Mouse (Mus musculus) thymus, postnatal 14 days (tissue): Measurements from ENCODE around the gene Gm28729.
"Not testable (repeated sequence)": the region's sequence is repeated elsewhere in the genome, so short reads cannot be mapped to it uniquely, and the experiment has no call there.

Source experiments
- DNase-seq: peaks from one replicate; pipeline ENCODE4 v3.0.0; 2021

Gene Gm28729

DNA sequence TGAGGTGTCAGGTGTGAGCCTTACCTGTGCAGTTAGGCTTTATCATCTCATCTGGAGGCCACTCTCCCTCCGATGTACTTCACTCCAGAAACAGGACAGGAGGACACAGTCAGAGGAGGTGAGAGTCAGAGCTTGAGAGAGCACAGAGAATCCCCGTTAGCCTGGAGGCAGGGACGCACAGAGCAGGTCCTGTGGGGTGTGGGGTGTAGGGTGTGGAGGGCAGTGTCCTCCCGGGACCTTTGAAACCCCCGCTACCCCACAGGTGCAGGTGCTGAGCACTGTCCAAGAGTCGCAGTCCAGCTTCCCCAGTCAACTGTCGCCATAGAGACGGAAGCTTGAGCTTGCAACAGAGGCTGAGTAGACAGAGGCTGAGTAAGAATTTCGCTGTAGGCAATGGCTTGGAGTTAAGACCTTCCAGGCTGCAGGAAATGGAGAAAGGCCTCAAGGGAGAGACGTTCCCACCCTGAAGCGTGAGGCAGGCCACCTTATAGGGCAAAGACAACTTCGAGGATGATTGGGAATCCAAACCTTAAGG lies at the start of gene Gm28729:
Gm28729 (minus strand) TSS at position 293 of the 535 bp plus-strand sequence.
- no peak for DNase-seq

GRCm38 (mm10) chr9:96573252-96573651 lies 48.2 kb upstream of the Gm28729 start:
- DNase-seq: no peak

DNA sequence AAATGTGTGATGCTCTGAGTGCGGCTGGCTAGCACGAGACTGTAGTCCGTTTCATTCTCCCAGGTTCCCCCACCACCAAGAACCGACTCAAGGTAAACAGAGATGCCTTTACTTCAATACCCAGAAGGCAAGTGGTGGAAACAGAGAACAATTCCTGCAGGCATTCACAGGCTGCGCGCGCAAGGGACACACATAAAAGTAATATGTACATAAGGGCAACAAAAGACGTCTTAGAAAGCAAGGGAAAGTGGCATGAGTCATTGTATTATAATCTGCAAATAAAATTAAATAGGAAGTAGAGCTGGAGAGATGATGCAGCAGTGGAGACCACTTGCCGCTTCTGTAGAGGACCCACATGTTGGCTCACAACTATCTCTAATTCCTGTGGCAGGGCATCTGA lies 47.7 kb upstream of the Gm28729 start:
- DNase-seq: no peak

DNA sequence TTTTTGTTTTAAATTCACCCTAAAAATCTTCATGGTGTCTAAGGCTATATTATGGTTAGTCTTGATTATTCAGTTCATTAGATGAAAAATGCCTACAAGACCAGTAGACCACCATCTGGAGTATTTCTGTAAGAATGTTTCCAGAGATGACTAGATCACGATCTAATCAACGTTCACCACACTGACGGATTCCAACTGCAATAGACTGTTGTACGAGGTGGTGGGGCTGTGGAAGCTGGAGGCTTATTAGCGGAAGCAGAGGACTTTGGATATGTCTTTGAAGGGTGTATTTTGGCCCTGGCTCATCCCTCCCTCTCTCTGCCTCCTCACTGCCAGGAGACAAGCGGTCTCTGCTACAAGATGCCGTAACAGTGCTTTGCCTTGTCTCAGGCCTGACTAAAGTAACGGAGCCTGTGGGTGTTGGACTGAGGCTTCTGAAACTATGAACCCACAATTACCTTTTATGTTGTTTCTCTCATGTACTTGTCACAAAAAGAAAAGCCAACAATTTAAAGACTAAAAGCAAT lies 41.5 kb upstream of the Gm28729 start:
- no peak for DNase-seq

DNA sequence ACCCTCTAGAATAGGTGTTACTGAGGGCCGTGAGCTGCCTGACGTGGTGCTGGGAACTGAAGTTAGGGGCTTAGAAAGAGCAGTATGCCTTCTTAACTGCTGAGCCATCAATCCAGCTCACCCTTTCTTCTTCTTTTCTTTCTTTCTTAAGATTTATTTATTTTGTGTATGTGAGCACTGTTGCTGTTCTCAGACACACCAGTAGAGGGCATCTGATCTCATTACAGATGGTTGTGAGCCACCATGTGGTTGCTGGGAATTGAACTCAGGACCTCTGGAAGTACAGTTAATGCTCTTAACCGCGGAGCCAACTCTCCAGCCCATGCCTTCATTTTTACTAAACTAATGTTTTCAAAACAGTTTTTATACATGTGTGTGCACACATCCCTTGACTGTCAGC lies 38.4 kb upstream of the Gm28729 start:
- DNase-seq: no peak

- DNase-seq: no peak
Observed at GRCm38 (mm10) chr9:96559148-96559547, 34.1 kb upstream of the Gm28729 start.

- no peak for DNase-seq
Observed at GRCm38 (mm10) chr9:96558594-96558993, 33.5 kb upstream of the Gm28729 start.

- no peak for DNase-seq
Observed at GRCm38 (mm10) chr9:96554095-96554494, 29.0 kb upstream of the Gm28729 start.

- DNase-seq: no peak
Observed at GRCm38 (mm10) chr9:96545410-96545809, 20.3 kb upstream of the Gm28729 start.

- DNase-seq: peak; percentile 55
Observed at GRCm38 (mm10) chr9:96543643-96544640, 18.9 kb upstream of the Gm28729 start.

DNA sequence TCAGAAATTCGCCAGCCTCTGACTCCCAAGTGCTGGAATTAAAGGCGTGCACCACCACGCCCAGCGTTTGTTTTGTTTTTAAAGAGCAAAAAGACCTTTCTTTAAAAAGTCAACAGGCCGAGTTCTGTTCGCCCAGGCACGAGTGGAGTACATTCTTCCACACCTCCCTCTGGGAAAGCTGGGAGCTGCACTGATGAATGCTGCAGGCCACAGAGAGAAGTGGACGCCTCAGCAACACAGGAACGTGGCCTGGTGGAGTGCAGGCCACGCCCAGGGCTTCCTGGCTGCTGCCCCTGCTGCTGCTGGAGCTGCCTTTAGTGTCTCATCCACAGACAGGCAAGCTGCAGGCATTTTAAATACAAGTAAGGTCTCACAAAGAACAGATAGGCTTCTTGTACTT lies 13.9 kb upstream of the Gm28729 start:
- DNase-seq: no peak

- DNase-seq: no peak
Observed at GRCm38 (mm10) chr9:96537615-96537919, 12.5 kb upstream of the Gm28729 start.

DNA sequence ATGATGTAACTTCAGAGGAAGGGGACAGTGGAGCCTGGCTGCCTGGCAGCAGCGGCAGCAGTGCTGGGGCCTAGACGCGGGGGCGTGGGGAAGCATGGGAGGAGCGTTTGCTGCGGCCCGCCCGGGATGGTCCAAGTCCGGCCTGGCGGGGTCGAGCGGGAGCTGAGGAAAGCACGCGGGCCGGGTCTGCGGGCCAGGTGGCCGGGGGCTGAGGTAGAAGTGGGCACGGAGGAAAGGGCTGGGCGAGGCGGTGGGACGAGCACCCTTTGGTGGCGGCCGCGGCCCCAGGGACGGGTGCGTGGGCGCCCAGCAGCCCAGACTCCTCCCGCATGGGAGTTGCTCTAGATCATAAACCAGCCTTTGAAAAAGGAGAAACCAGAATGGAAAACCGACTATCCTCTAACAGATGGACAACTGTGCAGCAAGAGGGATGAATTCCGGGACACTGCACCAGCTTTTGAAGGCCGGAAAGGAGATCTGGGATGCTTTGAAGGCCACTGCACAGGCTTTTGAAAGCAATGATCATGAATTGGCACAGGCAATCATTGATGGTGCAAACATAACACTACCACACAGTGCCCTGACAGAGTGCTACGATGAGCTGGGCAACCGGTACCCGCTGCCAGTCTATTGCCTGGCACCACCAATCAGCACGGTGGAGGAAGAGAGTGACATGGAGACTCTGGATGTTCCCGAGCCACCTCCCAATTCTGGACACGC lies 12.0 kb upstream of the Gm28729 start:
- peak; percentile 17 for DNase-seq

GRCm38 (mm10) chr9:96536093-96536492 lies 11.0 kb upstream of the Gm28729 start:
- not testable (repeated sequence) for DNase-seq

DNA sequence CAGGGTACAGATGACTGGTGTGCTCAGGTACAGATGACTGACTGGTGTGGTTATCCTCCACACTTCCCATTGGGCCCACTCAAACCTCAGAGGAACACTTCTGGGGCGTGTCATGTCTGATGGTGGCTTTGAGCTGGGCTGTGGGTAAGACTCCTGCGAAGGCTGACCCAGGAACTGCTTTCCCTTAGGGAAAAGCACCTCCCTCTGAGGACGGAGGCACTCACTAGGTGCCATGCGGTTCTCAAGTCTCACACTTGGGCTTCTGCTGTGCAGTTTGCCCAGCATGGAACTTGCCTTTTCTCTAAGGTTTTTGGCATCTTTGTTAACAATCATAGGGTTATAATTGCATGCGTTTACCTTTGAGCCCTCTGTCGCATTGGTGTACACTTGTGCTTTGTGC lies 10.4 kb upstream of the Gm28729 start:
- DNase-seq: no peak

GRCm38 (mm10) chr9:96534256-96534655 lies 9.2 kb upstream of the Gm28729 start:
- DNase-seq: no peak

DNA sequence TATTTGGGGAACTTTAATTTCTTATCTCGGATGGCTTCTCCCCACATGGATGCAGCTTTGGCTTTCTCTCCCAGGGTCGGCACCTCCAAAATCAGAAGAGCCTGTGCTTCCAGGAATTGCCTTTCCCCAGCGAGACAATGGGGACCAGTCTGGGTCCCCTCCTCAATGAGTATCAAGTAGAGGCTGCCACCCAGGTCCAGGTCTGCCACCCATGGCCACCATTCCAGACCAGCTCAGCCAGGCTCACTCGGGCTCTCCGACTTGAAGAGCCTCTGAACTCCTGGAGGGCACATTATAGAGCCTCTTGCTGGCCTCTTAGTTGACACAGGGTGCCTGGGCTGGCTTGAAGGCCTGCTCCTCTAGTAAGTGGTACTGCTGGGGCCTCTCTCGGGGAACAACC lies 8.4 kb upstream of the Gm28729 start:
- DNase-seq: no peak

GRCm38 (mm10) chr9:96532531-96532930 lies 7.5 kb upstream of the Gm28729 start:
- no peak for DNase-seq

- DNase-seq: no peak
Observed at GRCm38 (mm10) chr9:96530674-96531081, 5.6 kb upstream of the Gm28729 start.

- no peak for DNase-seq
Observed at GRCm38 (mm10) chr9:96529961-96530673, 5.1 kb upstream of the Gm28729 start.

- DNase-seq: no peak
Observed at GRCm38 (mm10) chr9:96526011-96526410, 947 bp upstream of the Gm28729 start.

GRCm38 (mm10) chr9:96523148-96523547 lies 1.9 kb downstream of the Gm28729 start:
- no peak for DNase-seq

DNA sequence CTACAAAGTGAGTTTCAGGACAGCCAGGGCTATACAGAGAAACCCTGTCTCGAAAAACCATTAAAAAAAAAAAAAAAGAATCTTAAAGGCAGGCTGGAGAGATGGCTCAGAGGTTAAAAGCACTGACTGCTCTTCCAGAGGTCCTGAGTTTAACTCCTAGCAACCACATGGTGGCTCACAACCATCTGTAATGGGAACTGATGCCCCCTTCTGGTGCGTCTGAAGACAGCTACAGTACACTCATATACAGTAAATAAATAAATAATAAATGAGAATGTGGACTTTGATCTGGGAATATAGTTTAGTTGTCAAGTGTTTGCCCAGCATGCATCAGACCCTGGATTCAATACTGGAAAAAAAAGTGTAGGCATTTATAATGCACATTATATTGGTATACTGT lies 3.5 kb downstream of the Gm28729 start:
- not testable (repeated sequence) for DNase-seq
